Mouse (Mus musculus) large intestine, adult 2 months (tissue): ENCODE measurements around the gene Gm21887. TPM values are rescaled to one million over a fixed set of nuclear protein-coding genes. Genes with fewer than 3 reads are reported as not detected.
"Not testable (repeated sequence)": the region's sequence is repeated elsewhere in the genome, so short reads cannot be mapped to it uniquely, and the experiment has no call there.

Experiments used
- DNase-seq: peaks from one replicate; pipeline ENCODE4 v3.0.0-alpha.2; 2012; ENCODE audit warnings: low read depth, low spot score
- WGBS: fragments of 180-500 bp; shearing (Covaris S2); methylation state at CpG from one replicate; pipeline ENCODE4 v1.1.7; 2018; 5-methylcytosine and 5-hydroxymethylcytosine counted together
- polyA plus RNA-seq: library from polyadenylated mRNA; depleted of rRNA; stranded (reverse); fragments of >200 nt; gene quantifications from 2 replicates; pipeline ENCODE4 v1.2.3, GENCODE M21; 2012

The Gm21887 gene
- polyA plus RNA-seq, 1 experiment = 244 TPM

DNA sequence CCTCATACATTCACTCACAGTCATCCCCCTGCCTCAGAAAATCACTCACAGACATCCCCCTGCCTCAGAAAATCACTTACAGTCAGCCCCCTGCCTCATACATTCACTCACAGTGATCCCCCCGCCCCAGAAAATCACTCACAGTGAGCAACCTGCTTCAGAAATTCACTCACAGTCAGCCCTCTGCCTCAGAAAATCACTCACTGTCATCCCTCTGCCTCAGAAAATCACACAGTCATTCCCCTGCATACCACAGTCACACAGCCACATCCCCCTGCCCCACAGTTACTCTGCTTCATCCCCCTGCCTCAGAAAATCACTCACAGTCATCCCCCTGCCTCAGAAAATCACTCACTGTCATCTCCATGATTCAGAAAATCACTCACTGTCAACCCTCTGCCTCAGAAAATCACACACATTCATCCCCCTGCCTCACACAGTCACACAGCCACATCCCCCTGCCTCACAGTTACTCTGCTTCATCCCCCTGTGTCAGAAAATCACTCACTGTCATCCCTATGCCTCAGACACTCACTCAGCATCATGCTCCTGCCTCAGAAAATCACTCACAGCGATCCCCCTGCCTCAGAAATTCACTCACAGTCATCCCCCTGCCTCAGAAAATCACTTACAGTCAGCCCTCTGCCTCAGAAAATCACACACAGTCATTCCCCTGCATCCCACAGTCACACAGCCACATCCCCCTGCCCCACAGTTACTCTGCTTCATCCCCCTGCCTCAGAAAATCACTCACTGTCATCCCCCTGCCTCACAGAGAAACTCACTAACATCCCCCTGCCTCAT lies 1.9 kb upstream of the Gm21887 start:
- 59% methylated on average over 2 of the region's 2 CpGs for WGBS
- not testable (repeated sequence) for DNase-seq

DNA sequence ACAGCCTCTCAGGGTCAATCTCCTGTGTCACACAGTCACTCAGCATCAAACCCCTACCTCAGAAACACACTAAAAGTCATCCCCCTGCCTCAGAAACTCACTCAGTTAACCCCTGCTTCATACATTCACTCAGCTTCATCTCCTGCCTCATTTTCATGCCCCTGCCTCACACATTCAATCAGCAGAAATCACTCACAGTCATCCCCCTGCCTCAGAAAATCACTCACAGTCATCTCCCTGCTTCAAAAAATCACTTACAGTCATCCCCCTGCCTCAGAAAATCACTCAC lies 1.3 kb upstream of the Gm21887 start:
- DNase-seq = not testable (repeated sequence)

DNA sequence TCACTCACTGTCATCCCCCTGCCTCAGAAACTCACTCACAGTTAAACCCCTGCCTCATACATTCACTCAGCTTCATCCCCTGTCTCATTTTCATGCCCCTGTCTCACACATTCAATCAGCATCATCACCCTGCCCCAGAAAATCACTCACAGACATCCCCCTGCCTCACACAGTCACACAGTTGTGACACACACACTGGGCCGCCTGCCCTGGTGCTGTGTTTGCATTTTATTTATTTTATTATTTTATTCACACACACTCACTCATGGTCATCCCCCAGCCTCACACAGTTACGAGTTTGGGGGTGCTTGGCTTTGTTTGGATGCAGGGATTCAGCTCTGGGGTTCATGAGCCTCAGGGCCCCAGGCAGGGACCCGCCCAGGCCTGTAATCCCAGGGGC lies 875 bp upstream of the Gm21887 start:
- WGBS = 36% methylated on average over 3 of the region's 3 CpGs
- DNase-seq = not testable (repeated sequence)

DNA sequence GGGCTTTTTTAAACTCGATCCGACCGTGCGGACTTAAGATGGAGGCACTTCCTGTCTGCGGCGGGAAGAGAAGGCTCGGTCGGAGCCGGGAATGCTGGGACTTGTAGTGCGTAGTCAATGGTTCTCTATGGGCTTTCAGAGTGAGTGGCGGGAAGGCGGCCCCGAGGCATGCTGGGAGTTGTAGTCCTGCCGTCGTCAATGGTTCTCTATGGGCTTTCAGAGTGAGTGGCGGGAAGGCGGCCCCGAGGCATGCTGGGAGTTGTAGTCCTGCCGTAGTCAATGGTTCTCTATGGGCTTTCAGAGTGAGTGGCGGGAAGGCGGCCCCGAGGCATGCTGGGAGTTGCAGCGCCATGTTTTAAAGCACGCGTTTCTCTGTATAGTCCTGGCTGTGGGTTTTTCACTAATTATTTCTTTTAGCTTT lies 352 bp downstream of the Gm21887 start:
- peak; percentile 100 for DNase-seq

DNA sequence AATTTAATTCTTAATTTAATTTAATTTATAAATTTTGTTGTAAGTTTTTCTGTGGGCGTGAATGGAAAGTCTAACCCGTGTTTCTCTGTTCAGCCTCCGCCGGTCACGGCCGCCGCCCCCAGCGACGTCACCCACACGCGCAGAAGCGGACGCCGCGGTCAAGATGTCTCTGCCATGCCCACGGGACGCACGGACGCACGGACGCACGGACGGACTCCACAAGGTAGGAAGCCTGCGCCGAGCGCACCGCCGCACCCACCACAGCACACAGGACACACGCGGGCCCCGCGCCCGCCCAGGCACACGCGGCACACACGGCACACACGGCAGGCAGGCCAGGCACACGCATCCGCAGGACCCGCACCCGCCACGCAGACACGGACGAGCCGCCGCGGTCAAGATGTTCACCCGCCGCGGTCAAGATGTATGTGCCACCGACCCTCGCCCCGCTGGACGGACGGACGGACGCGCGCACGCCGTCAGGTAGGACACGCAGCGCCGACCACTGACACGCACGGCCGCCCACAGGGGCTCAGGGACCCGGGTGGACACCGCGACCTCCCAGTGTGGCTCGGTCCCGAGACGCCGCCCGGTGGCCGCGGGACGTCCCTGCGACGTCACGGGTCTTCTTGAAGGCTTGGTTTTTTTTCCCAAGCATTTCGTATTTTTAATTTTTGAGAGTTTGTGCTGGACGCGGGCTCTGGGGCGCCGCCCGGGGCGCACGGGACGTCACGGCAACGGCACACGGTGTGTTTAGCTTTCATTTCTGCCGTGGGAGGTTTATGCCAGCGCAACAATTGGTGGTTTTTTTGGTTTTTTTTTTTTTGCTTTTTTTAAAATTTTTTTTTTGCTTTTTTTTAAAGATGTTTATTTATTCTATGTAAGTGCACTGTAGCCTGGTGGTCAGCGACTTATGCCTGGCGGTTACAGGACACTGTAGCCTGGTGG lies 1.4 kb downstream of the Gm21887 start:
- not testable (repeated sequence) for DNase-seq
- WGBS = 84% methylated on average over 97 of the region's 97 CpGs

More for the DNA sequence above, 352 bp downstream of the Gm21887 start:
- 54% methylated on average over 25 of the region's 25 CpGs for WGBS

DNA sequence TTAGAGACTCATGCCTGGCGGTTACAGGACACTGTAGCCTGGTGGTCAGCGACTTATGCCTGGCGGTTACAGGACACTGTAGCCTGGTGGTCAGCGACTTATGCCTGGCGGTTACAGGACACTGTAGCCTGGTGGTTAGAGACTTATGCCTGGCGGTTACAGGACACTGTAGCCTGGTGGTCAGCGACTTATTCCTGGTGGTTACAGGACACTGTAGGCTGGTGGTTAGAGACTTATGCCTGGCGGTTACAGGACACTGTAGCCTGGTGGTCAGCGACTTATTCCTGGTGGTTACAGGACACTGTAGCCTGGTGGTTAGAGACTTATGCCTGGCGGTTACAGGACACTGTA lies 2.0 kb downstream of the Gm21887 start:
- DNase-seq = not testable (repeated sequence)
- 78% methylated on average over 7 of the region's 10 CpGs for WGBS

DNA sequence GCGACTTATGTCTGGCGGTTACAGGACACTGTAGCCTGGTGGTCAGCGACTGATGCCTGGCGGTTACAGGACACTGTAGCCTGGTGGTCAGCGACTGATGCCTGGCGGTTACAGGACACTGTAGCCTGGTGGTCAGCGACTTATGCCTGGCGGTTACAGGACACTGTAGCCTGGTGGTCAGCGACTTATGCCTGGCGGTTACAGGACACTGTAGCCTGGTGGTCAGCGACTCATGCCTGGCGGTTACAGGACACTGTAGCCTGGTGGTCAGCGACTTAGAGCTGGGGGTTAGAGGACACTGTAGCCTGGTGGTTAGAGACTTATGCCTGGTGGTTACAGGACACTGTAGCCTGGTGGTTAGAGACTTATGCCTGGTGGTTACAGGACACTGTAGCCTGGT lies 4.0 kb downstream of the Gm21887 start:
- not testable (repeated sequence) for DNase-seq
- 89% methylated on average over 6 of the region's 13 CpGs for WGBS

DNA sequence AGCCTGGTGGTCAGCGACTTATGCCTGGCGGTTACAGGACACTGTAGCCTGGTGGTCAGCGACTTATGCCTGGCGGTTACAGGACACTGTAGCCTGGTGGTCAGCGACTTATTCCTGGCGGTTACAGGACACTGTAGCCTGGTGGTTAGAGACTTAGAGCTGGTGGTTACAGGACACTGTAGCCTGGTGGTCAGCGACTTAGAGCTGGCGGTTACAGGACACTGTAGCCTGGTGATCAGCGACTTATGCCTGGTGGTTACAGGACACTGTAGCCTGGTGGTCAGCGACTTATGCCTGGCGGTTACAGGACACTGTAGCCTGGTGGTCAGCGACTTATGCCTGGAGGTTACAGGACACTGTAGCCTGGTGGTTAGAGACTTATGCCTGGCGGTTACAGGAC lies 4.6 kb downstream of the Gm21887 start:
- whole genome bisulfite sequencing = 72% methylated on average over 10 of the region's 13 CpGs
- DNase-seq = not testable (repeated sequence)

DNA sequence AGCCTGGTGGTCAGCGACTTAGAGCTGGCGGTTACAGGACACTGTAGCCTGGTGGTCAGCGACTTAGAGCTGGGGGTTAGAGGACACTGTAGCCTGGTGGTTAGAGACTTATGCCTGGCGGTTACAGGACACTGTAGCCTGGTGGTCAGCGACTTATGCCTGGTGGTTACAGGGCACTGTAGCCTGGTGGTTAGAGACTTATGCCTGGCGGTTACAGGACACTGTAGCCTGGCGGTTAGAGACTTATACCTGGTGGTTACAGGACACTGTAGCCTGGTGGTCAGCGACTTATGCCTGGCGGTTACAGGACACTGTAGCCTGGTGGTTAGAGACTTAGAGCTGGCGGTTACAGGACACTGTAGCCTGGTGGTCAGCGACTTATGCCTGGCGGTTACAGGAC lies 6.4 kb downstream of the Gm21887 start:
- WGBS = 90% methylated on average over 12 of the region's 12 CpGs

DNA sequence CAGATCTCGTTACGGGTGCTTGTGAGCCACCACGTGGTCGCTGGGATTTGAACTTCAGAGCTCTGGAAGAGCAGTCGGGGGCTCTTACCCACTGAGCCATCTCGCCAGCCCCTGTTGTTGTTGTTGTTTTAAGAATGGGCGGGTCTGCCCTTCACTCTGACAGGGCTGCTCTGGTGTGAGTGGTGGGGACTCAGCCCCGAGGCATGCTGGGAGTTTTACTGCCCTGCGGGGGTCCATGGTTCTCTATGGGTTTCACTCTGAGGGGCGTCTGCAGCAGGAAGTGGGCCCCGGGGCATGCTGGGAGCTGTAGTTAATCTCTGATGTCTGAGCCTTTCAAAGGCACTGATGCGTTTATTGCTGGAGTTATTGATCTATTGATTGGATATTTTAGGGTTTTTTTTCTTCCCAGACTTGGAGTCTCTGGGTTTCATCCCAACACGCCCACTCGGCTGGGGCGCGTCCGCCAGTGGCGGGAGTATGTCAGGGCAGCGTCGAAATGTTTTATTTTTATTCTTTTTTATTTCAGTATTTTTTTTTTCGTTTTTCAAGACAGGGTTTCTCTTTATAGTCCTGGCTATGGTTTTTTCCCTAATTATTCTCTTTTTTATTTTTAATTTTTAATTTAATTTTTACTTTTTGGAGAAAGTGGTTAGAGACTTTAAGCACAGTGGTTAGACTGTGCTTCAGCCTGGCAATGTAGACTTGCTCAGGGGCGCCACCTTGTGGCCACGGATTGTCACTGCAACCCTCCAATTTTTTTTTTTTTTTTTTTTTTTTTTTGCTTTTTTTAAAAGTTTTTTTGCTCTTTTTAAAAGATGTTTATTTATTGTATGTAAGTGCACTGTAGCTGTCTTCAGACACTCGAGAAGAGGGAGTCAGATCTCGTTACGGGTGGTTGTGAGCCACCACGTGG lies 8.1 kb downstream of the Gm21887 start:
- DNase-seq = not testable (repeated sequence)
- WGBS = 61% methylated on average over 27 of the region's 27 CpGs

More for the DNA sequence above, 6.4 kb downstream of the Gm21887 start:
- DNase-seq = not testable (repeated sequence)

DNA sequence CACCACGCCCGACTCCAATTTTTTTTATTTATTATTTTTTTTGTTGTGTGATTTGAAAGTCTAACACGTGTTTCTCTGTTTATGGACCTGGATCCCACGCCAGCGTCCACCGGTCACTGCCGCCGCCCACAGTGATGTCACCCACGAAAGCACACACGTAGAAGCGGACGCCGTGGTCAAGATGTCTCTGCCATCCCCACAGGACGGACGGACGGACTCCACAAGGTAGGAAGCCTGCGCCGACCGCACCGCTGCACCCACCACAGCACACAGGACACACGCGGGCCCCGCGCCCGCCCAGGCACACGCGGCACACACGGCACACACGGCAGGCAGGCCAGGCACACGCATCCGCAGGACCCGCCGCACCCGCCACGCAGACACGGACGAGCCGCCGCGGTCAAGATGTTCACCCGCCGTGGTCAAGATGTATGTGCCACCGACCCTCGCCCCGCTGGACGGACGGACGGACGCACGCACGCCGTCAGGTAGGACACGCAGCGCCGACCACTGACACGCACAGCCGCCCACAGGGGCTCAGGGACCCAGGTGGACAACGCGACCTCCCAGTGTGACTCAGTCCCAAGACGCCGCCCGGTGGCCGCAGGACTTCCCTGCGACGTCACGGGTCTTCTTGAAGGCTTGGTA lies 9.2 kb downstream of the Gm21887 start:
- not testable (repeated sequence) for DNase-seq
- 88% methylated on average over 66 of the region's 66 CpGs for WGBS

DNA sequence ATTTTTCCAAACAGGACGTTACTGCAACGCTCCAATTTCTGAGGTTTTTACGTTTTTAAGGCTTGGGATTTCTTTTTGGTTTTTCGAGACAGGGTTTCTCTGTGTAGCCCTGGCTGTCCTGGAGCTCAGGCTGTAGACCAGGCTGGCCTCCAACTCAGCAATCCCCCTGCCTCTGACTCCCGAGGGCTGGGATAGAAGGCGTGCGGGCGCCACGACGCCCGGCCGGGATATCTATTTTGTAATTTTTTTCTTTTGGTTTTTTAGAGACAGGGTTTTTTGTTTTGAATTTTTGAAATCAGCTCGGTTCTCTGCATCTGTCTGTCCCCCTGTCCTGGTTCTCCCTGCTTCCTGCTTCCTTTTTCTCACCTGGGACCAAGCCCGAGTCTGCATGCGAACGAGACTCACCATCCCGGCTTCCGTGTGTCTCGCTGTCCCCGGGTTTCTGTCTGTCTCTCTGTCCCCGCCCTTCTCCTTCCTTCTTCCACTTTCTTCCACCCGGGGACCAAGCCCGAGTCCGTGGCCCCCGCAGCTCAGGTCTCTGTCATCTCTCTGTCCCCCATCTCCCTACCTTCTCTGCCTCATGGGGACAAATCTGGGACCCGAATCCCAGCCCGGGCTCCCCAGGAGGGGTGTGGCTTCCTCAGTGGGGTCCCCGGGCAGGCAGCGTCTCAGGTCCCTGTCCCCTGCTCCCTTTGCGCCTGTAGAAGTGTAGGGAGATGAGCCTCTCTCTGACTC lies 9.9 kb downstream of the Gm21887 start:
- not testable (repeated sequence) for DNase-seq
- WGBS = 85% methylated on average over 30 of the region's 30 CpGs

DNA sequence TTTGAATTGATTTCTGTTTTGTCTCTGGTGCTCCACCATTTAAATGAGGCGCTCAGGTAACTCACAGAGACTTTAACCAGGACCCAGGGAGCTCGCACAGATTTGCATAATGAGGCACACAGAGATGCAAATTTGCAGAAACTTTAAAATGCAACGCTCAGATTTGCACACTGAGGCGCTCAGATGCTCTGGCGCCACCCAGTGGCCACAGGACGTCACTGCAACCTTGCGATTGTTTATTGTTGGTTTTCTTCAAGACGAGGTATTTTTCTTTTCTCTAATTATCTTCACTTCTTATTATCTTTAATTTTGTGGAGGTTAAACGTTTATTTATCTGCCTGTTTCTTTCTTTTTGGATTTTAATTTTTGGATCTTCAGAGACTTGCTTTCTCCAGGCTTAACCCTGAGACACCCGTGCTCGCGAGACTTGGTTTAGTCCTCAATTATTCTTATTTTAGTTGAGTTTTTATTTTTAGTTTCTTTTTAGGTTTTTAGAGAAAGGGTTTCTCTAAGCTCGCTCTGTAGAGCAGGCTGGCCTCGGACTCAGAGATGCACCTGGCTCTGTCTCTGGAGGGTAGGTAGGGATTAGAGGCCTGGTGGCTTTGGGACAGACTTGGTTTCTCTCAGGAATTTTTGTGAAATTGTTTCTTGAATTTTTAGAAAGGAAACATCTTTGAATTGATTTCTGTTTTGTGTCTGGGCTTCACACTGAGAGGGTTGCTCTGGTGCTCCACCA lies 10.7 kb downstream of the Gm21887 start:
- DNase-seq = not testable (repeated sequence)
- 56% methylated on average over 14 of the region's 14 CpGs for WGBS

DNA sequence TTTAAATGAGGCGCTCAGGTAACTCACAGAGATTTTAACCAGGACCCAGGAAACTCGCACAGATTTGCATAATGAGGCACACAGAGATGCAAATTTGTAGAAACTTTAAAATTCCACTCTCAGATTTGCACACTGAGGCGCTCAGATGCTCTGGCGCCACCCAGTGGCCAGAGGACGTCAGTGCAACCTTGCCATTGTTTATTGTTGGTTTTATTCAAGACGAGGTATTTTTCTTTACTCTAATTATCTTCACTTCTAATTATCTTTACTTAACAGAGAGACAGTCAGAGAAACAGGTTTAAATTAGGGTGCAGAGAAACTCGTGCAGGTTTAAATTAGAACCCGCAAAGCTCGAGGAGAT lies 11.2 kb downstream of the Gm21887 start:
- 53% methylated on average over 9 of the region's 9 CpGs for WGBS
- not testable (repeated sequence) for DNase-seq

DNA sequence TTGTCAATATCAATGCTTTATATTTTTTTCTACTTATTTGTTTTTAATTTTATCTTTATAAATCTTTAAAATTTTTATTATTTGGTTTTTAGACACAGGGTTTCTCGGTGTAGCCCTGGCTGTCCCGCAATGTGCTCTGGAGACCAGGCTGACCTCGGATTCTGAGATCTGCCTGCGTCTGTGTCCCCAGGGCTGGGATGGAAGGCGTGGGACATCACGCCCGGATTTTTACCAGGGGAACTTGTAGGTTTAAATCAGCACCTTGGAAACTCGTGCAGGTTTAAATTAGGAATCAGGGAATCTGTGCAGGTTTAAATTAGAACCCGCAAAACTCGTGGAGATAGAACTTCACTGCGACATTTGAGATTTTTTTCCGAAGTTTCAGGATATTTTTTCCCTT lies 11.7 kb downstream of the Gm21887 start:
- not testable (repeated sequence) for DNase-seq
- WGBS = 79% methylated on average over 12 of the region's 12 CpGs

DNA sequence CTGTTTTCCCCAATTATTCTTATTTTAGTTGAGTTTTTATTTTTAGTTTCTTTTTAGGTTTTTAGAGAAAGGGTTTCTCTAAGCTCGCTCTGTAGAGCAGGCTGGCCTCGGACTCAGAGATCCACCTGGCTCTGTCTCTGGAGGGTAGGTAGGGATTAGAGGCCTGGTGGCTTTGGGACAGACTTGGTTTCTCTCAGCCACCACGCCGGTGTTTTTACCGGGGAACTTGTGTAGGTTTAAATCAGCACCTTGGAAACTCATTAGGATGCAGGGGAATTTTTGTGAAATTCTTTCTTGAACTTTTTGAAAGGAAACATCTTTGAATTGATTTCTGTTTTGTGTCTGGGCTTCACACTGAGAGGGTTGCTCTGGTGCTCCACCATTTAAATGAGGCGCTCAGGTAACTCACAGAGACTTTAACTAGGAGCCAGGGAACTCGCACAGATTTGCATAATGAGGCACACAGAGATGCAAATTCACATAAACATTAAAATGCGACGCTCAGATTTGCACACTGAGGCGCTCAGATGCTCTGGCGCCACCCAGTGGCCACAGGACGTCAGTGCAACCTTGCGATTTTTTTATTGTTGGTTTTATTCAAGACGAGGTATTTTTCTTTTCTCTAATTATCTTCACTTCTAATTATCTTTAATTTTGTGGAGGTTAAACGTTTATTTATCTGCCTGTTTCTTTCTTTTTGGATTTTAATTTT lies 12.4 kb downstream of the Gm21887 start:
- 54% methylated on average over 15 of the region's 15 CpGs for WGBS
- DNase-seq = not testable (repeated sequence)
